Mouse (Mus musculus): Measurements from ENCODE around the gene Trcg1. TPM values are rescaled to one million over a fixed set of nuclear protein-coding genes. Genes with fewer than 3 reads are reported as not detected.

Gene Trcg1
- polyA plus RNA-seq, 1 experiment from 2014 or later, result not detected

DNA sequence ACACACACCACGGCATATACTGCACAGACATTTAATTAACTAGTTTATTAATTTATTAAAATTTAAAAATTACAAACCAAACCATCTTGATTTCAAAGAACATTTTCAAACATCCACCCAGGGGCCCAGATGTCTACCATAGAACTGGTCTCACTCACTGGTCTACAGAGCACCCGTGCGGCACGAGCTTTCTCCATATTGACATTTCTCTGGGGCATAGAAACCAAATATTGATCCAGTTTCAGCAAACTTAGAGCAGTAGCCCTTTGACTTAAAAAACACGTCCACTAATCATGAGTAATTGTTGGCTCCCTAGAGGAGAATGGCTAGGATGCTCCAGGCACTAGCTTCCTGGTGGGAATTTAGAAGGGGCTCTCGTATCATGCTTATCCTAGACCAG, 50.8 kb downstream of the Trcg1 start:
- H3K27ac ChIP-seq, result no peak overlapping the region
- ATAC-seq (ENCODE audit: low FRiP score, low read depth), result no peak
- H3K4me1 ChIP-seq, result no peaks in the 10 kb centered on the region
- WGBS, result 85% methylated on average over 6 of the region's 6 CpGs
- no peak overlapping the region for H3K4me3 ChIP-seq
- no peak overlapping the region for H3K4me2 ChIP-seq (replicated peaks)
- H3K27me3 ChIP-seq, result no peaks in the 10 kb centered on the region; the same call in 1 of the 2 replicates
- H3K9ac ChIP-seq, result no peak overlapping the region
- H3K36me3 ChIP-seq, result no peaks in the 10 kb centered on the region
- H3K9me3 ChIP-seq, result no peaks in the 10 kb centered on the region

DNA sequence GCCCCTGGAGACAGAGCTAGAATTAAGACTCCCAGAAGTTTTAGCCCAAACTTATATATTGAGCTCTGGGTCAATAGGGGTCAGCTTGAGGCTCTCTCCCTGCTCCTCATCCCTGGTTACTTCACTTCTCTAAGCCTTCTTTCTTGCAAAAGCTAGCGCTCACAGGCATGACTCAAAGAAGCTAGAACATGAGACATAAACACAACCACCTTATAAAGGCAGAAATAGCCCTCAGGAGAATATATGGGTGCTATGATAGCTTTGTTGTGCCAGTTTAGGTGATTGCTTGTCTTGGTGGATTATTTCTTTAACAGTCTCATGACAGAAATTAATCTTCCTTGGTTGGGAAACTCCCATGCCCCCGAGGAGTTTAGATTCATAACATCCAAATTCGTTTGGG, 58.5 kb downstream of the Trcg1 start:
- Histone ChIP-seq H3K4me2 (replicated peaks) (no peak overlapping the region), H3K9me3 (peaks cover 7% of the 10 kb centered on the region; the same call in 1 of the 2 replicates), H3K9ac (no peak overlapping the region), H3K4me1 (no peaks in the 10 kb centered on the region), H3K27ac (no peak overlapping the region), H3K27me3 (no peaks in the 10 kb centered on the region), H3K4me3 (no peak overlapping the region), H3K36me3 (no peaks in the 10 kb centered on the region)
- ATAC-seq (ENCODE audit: low FRiP score, low read depth), result no peak
- 72% methylated on average over 3 of the region's 3 CpGs for WGBS

DNA sequence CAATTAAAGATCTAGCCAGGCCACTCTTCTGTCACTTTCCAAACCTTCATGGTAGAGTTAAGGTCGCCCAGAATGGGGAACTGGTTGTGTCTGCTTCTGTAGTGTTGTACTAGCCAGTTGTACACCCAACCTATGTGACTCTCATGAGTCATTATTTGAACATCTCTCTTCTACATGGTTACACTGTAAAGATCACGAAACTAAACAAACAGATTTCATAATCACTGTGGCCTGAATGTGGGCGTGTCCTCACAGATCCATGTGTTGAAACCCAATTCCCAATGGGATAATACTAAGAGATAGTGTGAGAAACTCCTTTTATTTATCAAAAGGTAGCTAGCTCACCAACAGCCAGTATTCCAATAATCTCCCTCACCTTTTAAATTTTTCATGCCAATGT, 59.3 kb downstream of the Trcg1 start:
- Histone ChIP-seq H3K9me3 (peaks cover 7% of the 10 kb centered on the region; the same call in 1 of the 2 replicates), H3K4me3 (no peak overlapping the region), H3K27ac (no peak overlapping the region), H3K27me3 (no peaks in the 10 kb centered on the region), H3K36me3 (no peaks in the 10 kb centered on the region), H3K9ac (no peak overlapping the region), H3K4me2 (replicated peaks) (no peak overlapping the region), H3K4me1 (no peaks in the 10 kb centered on the region)
- WGBS, result 81% methylated on average over 3 of the region's 3 CpGs
- no peak for ATAC-seq (ENCODE audit: low FRiP score, low read depth)

DNA sequence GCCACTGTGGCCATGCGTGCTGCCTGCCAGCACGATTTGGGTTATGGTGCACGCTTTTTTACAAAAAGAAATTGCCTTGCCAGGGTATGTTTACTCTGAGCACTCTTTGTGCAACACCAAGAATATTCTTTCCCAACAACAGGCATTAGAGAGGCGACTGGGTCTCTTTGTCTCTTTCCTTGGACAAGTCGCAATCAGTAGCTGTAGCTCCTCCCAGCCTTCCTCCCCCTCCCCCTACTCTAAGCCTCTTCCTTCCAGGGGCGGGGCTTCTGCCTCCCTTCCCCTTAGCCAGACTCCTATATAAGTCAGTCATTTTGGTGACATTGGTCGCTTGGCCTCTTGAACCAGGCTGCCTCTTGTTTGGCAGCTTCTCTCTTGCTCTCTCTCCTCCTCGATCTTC, 59.9 kb downstream of the Trcg1 start:
- Histone ChIP-seq H3K36me3 (no peaks in the 10 kb centered on the region), H3K9me3 (peaks cover 7% of the 10 kb centered on the region; the same call in 1 of the 2 replicates), H3K27me3 (no peaks in the 10 kb centered on the region), H3K4me1 (no peaks in the 10 kb centered on the region), H3K4me3 (no peak overlapping the region), H3K4me2 (replicated peaks) (no peak overlapping the region), H3K9ac (no peak overlapping the region), H3K27ac (no peak overlapping the region)
- whole genome bisulfite sequencing, result 70% methylated on average over 8 of the region's 8 CpGs
- no peak for ATAC-seq (ENCODE audit: low FRiP score, low read depth)

- Histone ChIP-seq H3K4me2 (replicated peaks) (no peak overlapping the region), H3K9me3 (no peaks in the 10 kb centered on the region), H3K4me3 (no peak overlapping the region), H3K36me3 (no peaks in the 10 kb centered on the region), H3K9ac (no peak overlapping the region), H3K4me1 (no peaks in the 10 kb centered on the region), H3K27me3 (no peaks in the 10 kb centered on the region), H3K27ac (no peak overlapping the region)
- ATAC-seq (ENCODE audit: low FRiP score, low read depth), result no peak
- 90% methylated on average over 2 of the region's 2 CpGs for WGBS
These were observed 61.6 kb downstream of the Trcg1 start for GRCm38 (mm10) chr9:57297938-57298337.

Other genes with a start within 250 kb of the Trcg1 start
- 28.0 and 29.3 TPM in 2 replicates for gene Ptpn9, start 241.6 kb upstream of the Trcg1 start, polyA plus RNA-seq (2015; fragmentation: Nextera tagmentation; extraction: Ambion mirVana)
- gene Sin3a, start 164.5 kb upstream of the Trcg1 start, polyA plus RNA-seq (2015; fragmentation: Nextera tagmentation; extraction: Ambion mirVana), result 32.4 and 40.2 TPM in 2 replicates
- 64.5 and 71.0 TPM in 2 replicates for gene Man2c1, start 105.9 kb upstream of the Trcg1 start, polyA plus RNA-seq (2015; fragmentation: Nextera tagmentation; extraction: Ambion mirVana)
- gene Neil1, start 88.3 kb upstream of the Trcg1 start, polyA plus RNA-seq (2015; fragmentation: Nextera tagmentation; extraction: Ambion mirVana), result 9.5 and 10.0 TPM in 2 replicates
- gene Commd4, start 78.2 kb upstream of the Trcg1 start, polyA plus RNA-seq (2015; fragmentation: Nextera tagmentation; extraction: Ambion mirVana), result 91.5 and 99.2 TPM in 2 replicates
- 16.5 and 17.6 TPM in 2 replicates for gene 1700017B05Rik, start 26.1 kb downstream of the Trcg1 start, polyA plus RNA-seq (2015; fragmentation: Nextera tagmentation; extraction: Ambion mirVana)
- gene Ppcdc, start 203.6 kb downstream of the Trcg1 start, polyA plus RNA-seq (2015; fragmentation: Nextera tagmentation; extraction: Ambion mirVana), result 26.8 and 30.0 TPM in 2 replicates
- gene Scamp5, start 231.5 kb downstream of the Trcg1 start, polyA plus RNA-seq (2015; fragmentation: Nextera tagmentation; extraction: Ambion mirVana), result 12.2 and 12.9 TPM in 2 replicates